Mouse (Mus musculus): Measurements from ENCODE around the gene Art4.
"Not testable (repeated sequence)": the region's sequence is repeated elsewhere in the genome, so short reads cannot be mapped to it uniquely, and the experiment has no call there.

The Art4 gene

DNA sequence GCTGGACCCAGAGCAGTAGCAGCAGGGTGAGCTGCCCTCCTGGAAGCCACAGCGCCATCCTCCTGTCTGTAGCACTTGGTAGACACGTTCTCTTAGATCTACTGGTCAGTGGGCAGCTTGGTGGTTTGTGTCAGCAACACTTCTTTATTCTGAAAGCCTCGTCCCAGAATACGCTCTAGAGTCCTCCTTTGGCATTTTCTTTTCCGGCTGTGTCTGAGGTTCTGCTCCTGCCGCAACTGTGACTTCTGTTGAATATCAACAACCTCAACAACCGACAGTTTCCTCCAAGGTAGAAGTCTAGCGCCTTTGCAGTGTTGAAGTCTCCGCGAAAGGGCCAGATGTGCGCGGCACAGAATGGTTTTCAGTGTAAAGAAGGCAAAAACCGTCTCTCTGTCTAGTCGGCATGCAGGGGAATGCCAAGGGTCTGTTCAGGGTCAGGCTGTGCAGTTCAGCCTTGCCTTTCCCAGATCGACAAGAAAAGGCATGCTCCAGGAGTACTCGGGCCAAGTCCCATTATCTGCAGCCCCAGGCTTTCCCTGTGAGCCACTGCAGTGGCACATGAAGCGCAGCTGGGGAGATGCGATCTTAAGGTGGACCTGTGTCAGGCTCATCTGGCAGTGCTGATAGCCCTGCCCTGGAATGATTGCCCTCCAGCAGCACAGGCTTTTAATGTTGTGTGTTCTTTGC is at the start of gene Art4:
Art4 (minus strand) TSS at position 548 of the 687 bp plus-strand sequence.
- peak; percentile 13 to 26 for DNase-seq (ENCODE audit: low spot score in 2 of 2)

DNA sequence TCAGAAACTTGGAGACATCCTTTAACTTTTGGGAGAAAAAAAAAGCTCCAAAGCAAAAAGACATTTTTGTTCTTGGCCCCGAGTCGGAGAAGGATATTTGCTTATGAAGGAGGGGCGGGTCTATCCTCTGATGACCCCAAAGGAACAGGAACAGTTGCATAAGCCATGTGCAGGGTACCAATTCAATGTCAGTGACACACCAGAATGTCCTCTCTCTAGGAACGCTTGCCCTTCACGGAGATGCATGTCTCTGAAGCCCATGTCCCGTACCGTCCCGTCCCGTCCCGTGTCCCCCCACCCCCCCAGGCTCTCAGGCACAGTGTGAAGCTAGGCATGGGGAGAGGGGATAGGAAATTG is 49.4 kb upstream of the Art4 start:
- no peak for DNase-seq (ENCODE audit: low spot score in 2 of 2)

DNA sequence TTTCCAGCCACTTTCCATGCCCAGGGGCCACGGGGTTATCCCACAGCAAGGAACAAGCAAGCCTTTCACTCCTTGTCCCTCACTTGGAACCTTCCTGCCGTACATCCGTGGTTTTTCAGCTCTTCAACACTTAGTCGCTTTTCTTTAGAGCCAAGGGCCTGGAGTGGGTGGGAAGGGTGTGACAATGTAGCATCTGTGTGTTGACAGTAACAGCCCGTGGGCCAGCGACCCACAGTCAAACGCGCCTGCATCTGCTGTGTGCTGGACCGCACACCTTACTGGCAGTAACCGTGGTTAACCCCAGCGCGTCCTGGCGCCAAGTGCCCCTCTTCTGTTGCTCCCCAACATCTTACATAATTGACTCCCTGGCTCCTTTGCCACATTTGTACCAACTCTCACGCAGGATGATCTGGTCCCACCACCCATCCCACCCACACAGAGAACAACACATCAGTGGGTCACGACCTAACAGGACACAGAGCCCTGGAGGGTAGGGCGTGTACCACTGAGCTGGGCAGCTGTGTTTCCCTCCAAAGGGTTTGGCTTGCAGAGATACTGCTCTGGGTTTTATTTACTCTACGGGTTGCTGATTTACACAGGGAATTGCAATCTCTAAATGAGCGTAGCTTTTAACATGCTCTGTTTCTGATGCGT is 48.9 kb upstream of the Art4 start:
- no peak for DNase-seq (ENCODE audit: low spot score in 2 of 2)

DNA sequence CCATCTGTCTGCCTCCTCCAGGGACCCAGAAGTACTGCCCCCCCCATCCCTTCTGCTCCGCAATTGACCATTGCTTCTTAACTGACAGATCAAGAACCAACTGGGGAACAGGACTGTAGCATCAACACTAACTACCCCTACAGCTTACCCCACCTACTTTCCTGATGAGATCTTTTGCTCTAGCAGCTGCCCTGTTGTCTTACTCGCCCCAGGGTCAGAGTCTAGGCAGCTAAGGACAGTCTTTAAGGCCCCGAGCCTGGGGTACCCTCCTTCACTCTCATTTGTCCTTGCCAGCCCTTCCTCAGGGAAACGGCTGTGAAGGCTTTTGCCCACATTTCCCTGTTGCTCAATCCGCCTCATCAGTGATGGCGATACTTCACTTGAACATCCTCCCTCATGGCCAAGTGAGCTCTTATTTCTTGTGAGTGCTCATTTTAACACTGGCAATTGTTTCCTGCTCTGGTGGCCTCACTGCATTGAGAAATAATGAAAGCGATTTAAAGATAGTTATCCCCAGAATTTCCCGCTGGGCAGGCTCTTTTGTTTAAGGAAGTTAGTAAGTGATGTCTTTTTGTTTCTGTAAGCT is 46.4 kb upstream of the Art4 start:
- no peak for DNase-seq (ENCODE audit: low spot score in 2 of 2)

DNA sequence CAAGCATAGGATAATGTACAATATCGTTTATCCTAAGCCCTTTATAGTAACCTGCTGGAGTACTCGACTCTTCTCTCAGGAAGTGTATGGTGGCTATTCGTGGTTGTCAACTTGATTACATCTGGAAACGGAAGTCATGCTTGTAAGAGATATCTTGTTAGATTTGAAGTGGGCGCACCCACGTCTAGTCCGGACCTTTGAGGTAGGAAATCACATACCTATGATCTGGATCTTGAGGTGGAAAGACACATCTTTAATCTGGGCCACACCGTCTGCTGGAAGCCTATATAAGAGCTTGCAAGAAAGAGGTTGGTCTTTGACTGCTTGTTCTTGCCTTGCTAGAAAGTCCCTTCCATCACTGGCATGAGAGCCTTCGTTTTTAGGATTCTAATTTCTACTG is 45.0 kb upstream of the Art4 start:
- no peak for DNase-seq (ENCODE audit: low spot score in 2 of 2)

DNA sequence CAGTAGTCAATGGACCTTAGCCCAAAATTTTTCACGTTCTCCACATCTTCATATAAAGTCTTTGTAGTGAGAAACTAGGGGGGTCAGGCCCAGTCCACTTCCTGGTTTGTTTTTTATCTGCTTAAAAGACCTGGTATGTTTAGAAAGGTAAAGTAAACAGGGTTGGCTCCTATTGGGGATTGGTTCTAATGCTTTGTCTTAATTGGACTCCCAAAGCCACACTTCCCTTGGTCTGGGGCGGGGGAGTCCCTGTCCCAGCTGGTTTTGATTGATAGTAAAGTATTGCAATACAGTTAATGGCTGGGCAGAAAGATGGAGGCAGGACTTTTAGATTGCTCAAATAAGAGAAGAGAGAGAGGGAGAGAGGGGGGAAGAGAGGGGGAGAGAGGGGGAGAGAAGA is 43.5 kb upstream of the Art4 start:
- DNase-seq (ENCODE audit: low spot score in 2 of 2), result peak in 1 of 2 experiments; percentile 5

DNA sequence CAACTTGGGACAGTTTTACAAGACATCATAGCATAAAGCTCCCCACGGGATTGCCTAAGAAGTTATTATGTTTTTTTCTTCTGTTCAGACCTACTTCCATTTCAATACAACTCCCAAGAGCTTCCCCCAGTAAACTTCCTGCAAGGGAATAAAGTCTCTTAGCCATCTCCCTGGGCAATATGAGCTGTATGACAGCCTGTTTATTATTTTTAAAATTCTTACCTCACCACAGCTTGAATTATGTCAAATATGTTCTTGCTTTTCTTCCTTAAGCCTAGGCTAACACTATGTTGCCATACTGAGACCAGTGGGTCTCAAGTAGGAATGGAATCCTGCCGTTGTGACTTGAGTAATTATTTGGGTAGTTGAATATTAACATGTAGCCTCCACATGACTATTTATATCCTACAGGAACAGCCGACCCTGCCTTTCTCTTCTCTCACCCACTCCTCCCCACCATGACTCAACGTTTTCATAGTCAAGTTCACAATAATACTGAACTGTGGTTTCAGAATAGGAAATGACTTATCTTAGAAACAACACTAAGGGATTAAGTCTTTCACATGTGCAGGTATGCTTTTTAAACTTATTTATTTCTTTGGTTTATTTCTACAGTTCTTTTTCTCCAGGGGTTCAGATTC is 43.0 kb upstream of the Art4 start:
- peak in 1 of 2 experiments; percentile 6 for DNase-seq (ENCODE audit: low spot score in 2 of 2)

DNA sequence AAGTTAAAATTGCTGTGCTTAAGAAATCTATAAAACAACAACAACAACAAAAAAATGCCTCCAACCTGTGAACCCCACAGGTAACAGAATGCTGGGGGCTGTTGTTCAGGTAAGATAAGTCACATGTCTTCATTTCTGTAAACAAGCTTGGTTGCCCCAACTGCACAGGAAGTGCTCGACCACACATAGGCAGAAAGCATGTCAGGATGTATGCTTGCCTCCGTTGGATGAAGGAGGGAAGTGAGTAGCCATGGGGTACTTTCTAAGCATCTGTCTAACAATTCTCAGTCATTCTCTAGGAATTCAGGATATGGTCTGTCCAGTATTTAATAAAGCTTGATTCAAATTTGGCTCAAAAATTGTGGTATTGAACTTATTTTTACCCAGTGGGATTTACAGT is 41.4 kb upstream of the Art4 start:
- DNase-seq (ENCODE audit: low spot score in 2 of 2), result peak in 1 of 2 experiments; percentile 28

DNA sequence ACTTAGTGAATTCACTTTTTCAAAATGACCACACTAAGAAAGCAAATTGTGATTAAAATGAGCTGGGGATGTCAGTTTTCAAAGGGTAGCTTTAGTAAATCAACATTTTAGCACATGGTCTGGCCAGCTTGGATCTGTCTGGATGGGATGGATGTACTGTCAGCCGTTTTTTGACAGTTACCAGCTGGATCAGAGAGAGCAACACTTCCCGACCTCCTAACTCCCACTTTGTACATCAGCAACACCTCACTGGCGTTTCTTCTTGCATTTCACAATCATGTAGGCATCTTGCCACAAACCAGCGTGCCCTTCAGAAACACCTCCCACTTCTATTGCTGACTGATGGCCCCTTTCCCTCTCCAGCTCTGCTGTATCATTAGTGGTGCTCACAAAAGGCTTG is 40.7 kb upstream of the Art4 start:
- DNase-seq (ENCODE audit: low spot score in 2 of 2), result no peak

DNA sequence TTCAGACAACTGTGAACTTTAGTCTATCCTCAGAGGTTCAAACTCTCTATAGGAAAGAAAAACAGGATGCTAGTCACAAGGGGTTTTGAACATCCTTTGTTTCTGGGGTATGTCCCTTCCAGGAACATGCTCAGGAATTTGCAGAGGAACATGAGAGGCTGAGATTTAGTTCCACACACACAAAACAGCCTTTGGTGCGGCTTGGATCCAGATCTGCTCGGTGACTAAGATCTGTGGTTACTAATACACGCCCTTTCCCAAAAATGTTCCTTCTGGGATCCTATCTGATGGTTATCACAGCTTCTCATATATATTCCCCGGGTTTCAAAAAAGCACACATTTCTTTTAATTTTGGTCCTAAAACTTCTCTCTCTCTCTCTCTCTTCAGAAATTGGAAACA is 40.3 kb upstream of the Art4 start:
- DNase-seq (ENCODE audit: low spot score in 2 of 2), result no peak

DNA sequence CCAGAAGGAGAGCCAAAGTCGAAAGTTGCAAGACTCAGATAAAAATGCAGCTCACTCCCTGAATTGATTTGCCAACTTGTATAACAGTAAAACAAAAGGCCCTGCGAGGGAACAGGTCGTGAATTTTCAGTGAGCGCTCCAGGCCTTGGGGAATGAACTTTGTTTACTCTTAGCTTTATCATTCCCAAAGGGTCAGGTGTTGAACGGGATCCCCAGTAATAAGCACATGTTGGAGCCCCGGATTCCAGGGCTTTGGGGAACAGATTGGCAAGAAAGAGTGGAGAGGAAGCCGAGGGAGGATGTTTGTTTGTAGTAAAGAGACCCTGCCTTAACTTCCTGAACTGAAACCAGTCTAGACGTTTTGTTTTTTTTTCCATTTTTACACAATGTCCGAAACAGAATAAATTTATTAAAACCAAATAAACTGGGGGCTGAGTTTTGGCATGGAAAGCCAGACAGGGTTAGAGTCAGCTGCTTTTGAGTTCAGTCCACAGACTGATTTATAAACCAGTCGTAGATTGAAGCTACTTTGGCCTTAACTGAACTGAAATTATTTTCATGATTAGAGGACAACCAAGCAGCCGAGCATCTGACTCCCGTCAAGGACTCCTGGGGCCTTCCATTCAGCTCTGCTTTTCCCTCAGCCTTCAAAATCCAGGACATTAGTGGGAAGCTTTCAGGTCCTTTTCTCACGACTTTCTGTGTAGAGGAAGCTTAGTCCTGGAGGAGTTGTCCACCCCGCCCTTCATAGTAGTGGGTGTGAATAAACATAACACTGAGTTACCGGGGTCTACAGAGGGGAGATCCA is 37.2 kb upstream of the Art4 start:
- DNase-seq (ENCODE audit: low spot score in 2 of 2), result no peak

DNA sequence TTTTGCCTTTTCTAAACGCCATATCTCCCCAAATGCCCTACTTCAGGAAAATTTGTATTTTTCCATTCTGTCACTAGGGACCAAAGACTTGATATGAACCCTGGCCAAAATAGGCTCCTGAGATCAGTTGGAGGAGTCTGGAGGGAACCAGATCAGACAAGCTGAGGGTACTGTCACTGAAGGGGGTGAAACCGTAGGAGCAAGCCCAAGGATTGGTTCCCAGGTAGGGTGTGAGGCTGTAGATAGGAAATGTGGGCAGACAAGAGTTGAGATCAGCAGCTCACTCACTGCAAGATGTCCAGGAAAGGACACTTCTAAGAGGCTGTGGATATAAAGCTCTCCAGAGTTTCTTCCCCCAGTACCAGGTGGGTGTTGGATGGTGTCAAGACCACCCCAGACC is 34.5 kb upstream of the Art4 start:
- no peak for DNase-seq (ENCODE audit: low spot score in 2 of 2)

DNA sequence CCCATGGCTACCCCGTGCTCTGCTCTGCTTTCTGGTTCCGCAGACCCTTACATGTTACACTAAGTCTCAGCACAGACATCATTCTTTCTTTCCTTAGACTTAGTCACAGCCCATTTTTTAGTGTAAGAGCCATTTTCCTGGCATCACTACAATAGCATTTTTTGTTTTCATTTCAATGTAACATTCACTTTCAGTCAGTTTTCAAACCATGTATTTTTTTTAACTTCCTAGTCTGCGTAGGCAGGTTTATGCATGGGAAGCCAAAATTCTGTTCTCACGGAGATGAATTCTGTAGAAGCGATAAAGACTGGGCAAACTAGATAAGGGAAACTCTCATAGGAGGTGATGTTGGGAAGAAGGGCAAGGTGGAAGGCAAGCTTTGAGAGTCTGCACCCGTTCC is 32.0 kb upstream of the Art4 start:
- no peak for DNase-seq (ENCODE audit: low spot score in 2 of 2)

DNA sequence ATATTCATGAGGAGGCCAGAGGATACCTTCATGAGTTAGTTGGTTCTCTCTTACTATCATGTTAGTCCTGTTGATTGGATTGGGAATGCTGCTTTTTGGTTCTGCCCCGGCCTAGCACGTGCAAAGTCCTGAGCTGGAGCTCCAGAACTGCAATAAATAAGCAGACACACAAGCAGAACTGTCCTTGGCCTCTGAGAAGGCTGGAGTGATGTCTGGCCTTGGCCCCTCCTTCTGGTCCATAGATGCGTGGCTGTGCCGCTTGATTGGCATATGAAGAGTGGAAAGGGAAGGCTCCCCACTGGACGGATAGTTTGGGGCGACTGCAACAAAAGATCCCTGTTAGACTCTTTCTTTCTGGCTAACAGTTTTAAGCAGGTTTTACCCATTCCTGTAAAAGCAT is 31.5 kb upstream of the Art4 start:
- no peak for DNase-seq (ENCODE audit: low spot score in 2 of 2)

DNA sequence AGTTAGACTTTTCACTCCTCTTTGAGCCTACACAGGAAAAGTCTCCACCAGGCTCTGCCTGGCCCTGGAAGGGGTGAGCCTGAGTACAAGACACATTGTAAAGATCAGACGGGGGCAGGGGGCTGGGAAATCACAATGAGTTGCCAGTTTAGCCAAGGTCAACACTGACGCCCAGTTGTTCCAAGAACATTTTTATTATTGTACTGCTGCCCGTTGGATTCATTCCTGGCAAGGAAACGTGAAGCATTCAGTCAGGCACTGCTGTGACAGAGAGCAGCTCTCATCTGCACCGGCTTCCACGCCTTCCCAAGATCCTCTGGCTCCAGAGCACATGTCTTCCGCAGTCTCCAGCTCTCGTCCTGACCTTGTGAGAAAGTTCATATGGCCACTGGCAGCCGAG is 30.3 kb upstream of the Art4 start:
- no peak for DNase-seq (ENCODE audit: low spot score in 2 of 2)

DNA sequence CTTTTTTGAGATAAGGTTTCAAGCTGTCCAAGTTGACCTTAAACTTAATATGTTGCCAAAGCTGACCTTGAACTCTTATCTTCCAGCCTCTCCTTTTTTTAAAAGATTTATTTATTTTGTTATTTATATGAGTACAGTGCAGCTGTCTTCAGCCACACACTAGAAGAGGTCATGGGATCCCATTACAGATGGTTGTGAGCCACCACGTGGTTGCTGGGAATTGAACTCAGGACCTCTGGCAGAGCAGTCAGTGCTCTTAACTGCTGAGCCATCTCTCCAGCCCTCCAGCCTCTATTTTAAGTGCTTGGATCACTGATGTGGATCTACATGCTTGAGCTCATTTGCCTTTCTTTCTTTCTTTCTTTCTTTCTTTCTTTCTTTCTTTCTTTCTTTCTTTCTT is 27.2 kb upstream of the Art4 start:
- not testable (repeated sequence) for DNase-seq (ENCODE audit: low spot score in 2 of 2)

DNA sequence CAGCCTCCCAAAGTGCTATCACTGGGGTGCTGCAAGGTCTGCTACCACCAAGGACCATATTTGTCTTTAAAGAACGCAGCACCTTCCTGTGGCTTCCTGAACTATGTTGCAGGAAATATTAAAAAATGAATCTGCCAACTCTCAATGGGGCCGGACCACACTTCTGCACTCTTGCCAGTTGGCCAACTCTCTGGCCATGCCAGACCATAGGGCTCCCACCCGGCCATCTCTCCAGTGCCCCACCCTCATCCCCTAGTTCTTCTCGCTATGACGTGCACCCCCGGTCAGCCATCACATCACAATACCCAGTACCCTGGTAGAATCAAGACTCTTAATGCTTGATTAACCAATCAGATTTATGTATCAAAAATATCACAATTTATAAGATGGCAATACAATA is 26.4 kb upstream of the Art4 start:
- DNase-seq (ENCODE audit: low spot score in 2 of 2), result no peak

DNA sequence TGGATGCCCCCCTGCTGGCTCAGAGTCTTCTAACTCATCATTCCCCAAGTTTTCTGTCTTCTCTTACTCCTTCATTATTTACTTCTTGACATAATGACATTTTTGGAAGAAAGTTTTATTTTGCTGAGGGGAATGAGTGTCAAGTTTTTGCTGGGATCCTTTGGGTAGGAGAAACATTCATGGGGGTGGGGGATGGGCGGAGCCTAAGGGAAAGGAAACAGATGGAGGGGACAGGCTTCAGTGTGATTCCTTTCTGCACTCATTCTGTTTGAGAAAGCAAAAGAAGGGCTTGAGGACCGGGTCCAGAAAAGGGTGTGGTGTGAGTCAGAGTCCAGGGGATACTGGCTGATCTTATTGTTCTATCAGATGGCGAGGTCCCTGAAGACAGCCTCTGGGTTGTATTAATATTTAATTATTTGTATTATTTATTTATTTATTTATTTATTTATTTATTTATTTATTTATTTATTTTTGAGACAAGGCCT is 25.9 kb upstream of the Art4 start:
- no peak for DNase-seq (ENCODE audit: low spot score in 2 of 2)

DNA sequence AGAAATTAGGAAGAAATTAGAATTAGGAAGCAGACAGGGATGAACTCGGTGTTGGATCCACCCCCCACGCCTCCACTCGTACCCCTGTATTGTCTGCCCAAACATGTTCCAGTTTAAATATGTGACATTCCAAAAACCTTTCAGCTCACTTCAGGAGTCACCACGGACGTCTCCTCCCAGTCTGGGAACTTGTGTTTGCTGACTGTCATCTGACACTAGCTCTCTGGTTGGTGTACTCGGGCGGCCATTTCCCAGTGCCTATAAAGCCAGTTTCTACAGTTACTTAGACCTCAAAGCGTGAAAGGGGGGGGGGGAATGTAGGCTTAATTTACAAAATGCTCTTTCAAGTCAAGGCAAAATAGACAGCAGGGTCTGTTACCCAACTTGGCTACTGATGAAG is 24.1 kb upstream of the Art4 start:
- DNase-seq (ENCODE audit: low spot score in 2 of 2), result no peak

DNA sequence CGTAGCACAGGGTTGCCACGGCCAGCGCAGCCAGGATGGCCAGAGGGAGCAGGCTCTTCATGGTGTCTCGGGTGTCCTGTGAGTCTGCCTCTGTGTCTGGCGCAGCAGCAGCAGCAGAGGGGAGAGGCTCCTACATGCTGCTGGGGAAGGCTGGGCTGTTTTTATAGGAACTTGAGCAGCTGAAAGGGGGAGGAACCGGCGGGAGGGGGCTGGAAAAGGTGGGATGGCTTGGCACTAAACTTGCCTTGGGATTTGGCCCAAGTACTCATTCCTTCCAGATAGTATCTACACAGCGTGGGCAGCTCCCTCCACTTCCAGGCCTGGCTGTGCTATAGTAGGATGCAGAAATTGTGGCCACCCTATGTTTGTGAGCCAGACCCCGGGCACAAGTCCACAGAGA is 18.1 kb upstream of the Art4 start, which contains the start of gene Mgp:
Mgp (minus strand) TSS at position 154 of the 400 bp plus-strand sequence.
- no peak for DNase-seq (ENCODE audit: low spot score in 2 of 2)

DNA sequence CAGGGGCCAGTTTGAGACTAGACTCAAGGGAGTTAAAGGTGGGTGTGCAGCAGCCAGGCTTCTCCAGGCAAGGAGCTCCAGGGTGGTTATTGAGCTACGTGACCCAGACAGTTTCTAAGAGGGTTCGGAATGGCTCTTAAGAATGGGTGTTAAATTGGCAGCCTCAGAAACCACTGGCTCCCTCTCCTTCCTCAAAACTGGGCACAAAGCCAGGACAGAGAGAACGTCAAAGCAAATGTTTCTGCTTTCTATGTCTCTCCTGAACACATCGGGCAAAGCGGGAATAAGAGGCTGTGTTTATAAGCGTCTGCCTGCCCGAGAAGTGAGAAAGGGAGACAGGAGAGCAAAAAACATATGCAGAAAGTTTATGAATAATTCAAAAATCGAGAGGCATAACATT is 17.1 kb upstream of the Art4 start:
- DNase-seq (ENCODE audit: low spot score in 2 of 2), result no peak

DNA sequence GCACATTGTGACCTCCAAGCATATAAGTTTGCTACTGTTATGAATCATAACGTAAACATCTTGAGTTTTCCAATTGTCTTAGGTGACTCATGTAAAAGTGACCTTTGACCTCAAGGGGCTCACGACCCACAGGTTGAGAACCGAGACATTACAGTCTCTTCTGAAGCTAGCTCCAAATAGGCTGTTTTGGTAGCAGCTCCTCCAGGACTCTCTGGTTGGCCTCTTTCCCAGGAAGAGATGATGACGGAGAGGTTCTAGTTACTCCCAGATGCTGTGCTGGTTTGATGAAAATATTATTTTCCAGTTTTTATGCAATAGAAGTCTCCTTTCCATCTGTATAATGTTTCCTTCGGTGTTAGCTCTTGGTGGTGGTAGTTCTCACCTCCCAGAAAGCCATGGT is 11.4 kb upstream of the Art4 start:
- DNase-seq (ENCODE audit: low spot score in 2 of 2), result no peak
